ENCODE assay signal across 7 mouse cellular contexts in genomic region chr15:6435773-6436172, GRCm38 (mm10). TPM values are rescaled to one million over a fixed set of nuclear protein-coding genes. Genes with fewer than 3 reads are reported as not detected.
DNase-seq lines count a peak whose midpoint lies in the region; ATAC-seq and TF ChIP-seq lines count a peak whose summit lies in the region.

No protein-coding gene starts in this region.

- TF ChIP-seq CTCF in liver, embryonic 14.5 days (IDR thresholded peaks at IDR 0.05; ENCODE audit: low read depth): peak; percentile 63

- peak; percentile 49 for DNase-seq in layer of hippocampus, adult 11-12 months (ENCODE audit: low spot score)
- DNase-seq in layer of hippocampus, adult 9-11 months: no peak
- DNase-seq in ES-CJ7 (ENCODE audit: low read depth, low spot score): peak; percentile 45
- peak; percentile 62 for DNase-seq in adrenal gland, adult 2 months
- peak; percentile 23 to 37 for DNase-seq in heart, adult 9 months (ENCODE audit: low spot score in 2 of 2)
- no peak for DNase-seq in liver, embryonic 14.5 days (ENCODE audit: low read depth in 3 of 3, low spot score in 3 of 3)
- peak; percentile 19 to 22 for DNase-seq in thymus, postnatal 36 days

- H3K27ac ChIP-seq in liver, embryonic 14.5 days: no peak overlapping the region

- no peaks in the 10 kb centered on the region for H3K9me3 ChIP-seq in liver, embryonic 14.5 days (ENCODE audit: control insufficient read depth, low read length)

- H3K4me3 ChIP-seq in liver, embryonic 14.5 days (ENCODE audit: insufficient read depth in 1 of 2, low read depth in 2 of 2, low read length in 2 of 2): no peak overlapping the region

- H3K36me3 ChIP-seq in liver, embryonic 14.5 days (replicated peaks; ENCODE audit: control insufficient read depth, insufficient read depth, low read depth): no peaks in the 10 kb centered on the region

- no peak overlapping the region for H3K4me2 ChIP-seq in liver, embryonic 14.5 days (ENCODE audit: low read depth)

- ATAC-seq in liver, embryonic 14.5 days (ENCODE audit: insufficient read depth): no peak

- no peaks in the 10 kb centered on the region for H3K4me1 ChIP-seq in liver, embryonic 14.5 days (replicated peaks; ENCODE audit: control insufficient read depth in 2 of 2, insufficient read depth in 2 of 2, low read length in 1 of 2)

- 40% methylated on average over 2 of the region's 2 CpGs for WGBS in liver, embryonic 14.5 days (ENCODE audit: insufficient replicate concordance)

- no peaks in the 10 kb centered on the region for H3K27me3 ChIP-seq in liver, embryonic 14.5 days (ENCODE audit: control insufficient read depth, insufficient read depth, low read length)

- H3K9ac ChIP-seq in liver, embryonic 14.5 days (replicated peaks): no peak overlapping the region

- TF ChIP-seq EP300 in liver, embryonic 14.5 days (IDR thresholded peaks at IDR 0.05; ENCODE audit: low read depth): no peak

RNA-seq across cellular contexts. Expression of gene C9, which starts 9.4 kb away (rescaled TPM):
- total RNA-seq in adrenal gland, adult 2 months (2021): 1 to 10 TPM in 1 of 2 experiments, not detected in 1; 1.6 TPM
- not detected in 2 replicates for polyA plus RNA-seq in adrenal gland, adult 2 months (2012; rRNA removed)
- polyA plus RNA-seq in liver, embryonic 14.5 days (2012; rRNA removed): 0.57 and 1.3 TPM in 2 replicates
- polyA plus RNA-seq in liver, embryonic 14.5 days (2014; fragmentation: Nextera tagmentation; extraction: Ambion mirVana): 2.6 and 2.8 TPM in 2 replicates

Comparison
In these comparisons a context has a peak if more than half of its experiments do, and no peak if none do; other contexts are left out.
1. DNase-seq: peak in layer of hippocampus, adult 11-12 months (single experiment), ES-CJ7 (single experiment), adrenal gland, adult 2 months (single experiment), heart, adult 9 months (2 of 2) and thymus, postnatal 36 days (2 of 2); none in layer of hippocampus, adult 9-11 months (single experiment) and liver, embryonic 14.5 days (0 of 3).